Mouse (Mus musculus) midbrain, embryonic 12.5 days (tissue): Measurements from ENCODE around the gene Actn1. TPM values are rescaled to one million over a fixed set of nuclear protein-coding genes. Genes with fewer than 3 reads are reported as not detected.
A peak's percentile ranks its signal among the peaks of the same experiment; 100 is the strongest.

Source experiments
- ATAC-seq: fragments of 200-750 bp; cut with Nextera tagmentation; 2 replicates; pipeline ENCODE4 v1.8.0; 2017; ENCODE audit warnings: low read depth, moderate TSS enrichment, moderate library complexity; ENCODE audit not compliant: low FRiP score
- H3K27ac ChIP-seq: fragments of 300-500 bp; sonication (generic); replicated peaks from 2 replicates; pipeline ENCODE4 v1.5.1; 2016; ENCODE audit warnings: mild to moderate bottlenecking
- H3K27me3 ChIP-seq: fragments of 300-500 bp; sonication (generic); 2 replicates; pipeline ENCODE4 v1.6.1; 2016; ENCODE audit warnings: mild to moderate bottlenecking
- H3K36me3 ChIP-seq: fragments of 300-500 bp; sonication (generic); 2 replicates; pipeline ENCODE4 v1.6.1; 2016
- H3K4me1 ChIP-seq: fragments of 300-500 bp; sonication (generic); 2 replicates; pipeline ENCODE4 v1.6.1; 2016
- H3K4me2 ChIP-seq: fragments of 300-500 bp; sonication (generic); replicated peaks from 2 replicates; pipeline ENCODE4 v1.6.1; 2016; ENCODE audit warnings: mild to moderate bottlenecking, moderate library complexity
- H3K4me3 ChIP-seq: fragments of 300-500 bp; sonication (generic); 2 replicates; pipeline ENCODE4 v1.5.1; 2016; ENCODE audit warnings: mild to moderate bottlenecking
- H3K9ac ChIP-seq: fragments of 300-500 bp; sonication (generic); replicated peaks from 2 replicates; pipeline ENCODE4 v1.6.1; 2016; ENCODE audit warnings: mild to moderate bottlenecking, moderate library complexity
- H3K9me3 ChIP-seq: fragments of 300-500 bp; sonication (generic); 2 replicates; pipeline ENCODE4 v1.6.1; 2016; ENCODE audit warnings: mild to moderate bottlenecking
- WGBS: fragments of 180-500 bp; shearing (Covaris S2); methylation state at CpG from one replicate; pipeline ENCODE4 v1.1.7; 2016; 5-methylcytosine and 5-hydroxymethylcytosine counted together
- polyA plus RNA-seq: library from polyadenylated mRNA; unstranded; fragments of >200 nt; fragmentation: Nextera tagmentation; extraction: Ambion mirVana; gene quantifications from 2 replicates; pipeline ENCODE4 v1.2.1, GENCODE M21; 2016

The Actn1 gene
- polyA plus RNA-seq, 1 experiment from 2014 or later: 18.9 TPM

- Histone ChIP-seq H3K27ac (no peak overlapping the region), H3K4me3 (no peak overlapping the region)
- WGBS: 56% methylated on average over 19 of the region's 19 CpGs
These were observed 51.9 kb downstream of the Actn1 start for GRCm38 (mm10) chr12:80208126-80208820.

GRCm38 (mm10) chr12:80203284-80203683 is 56.9 kb downstream of the Actn1 start:
- no peak for ATAC-seq
- 79% methylated on average over 4 of the region's 4 CpGs for WGBS
- Histone ChIP-seq H3K4me1 (peaks cover 15% of the 10 kb centered on the region), H3K4me2 (no peak overlapping the region), H3K4me3 (no peak overlapping the region), H3K36me3 (0 out of 2 replicates have a peak, but pooled peaks cover 8% of the 10 kb centered on the region), H3K27me3 (no peaks in the 10 kb centered on the region), H3K9me3 (no peaks in the 10 kb centered on the region), H3K9ac (no peak overlapping the region), H3K27ac (no peak overlapping the region)

More at GRCm38 (mm10) chr12:80208126-80208820, 51.9 kb downstream of the Actn1 start:
- no peaks in the 10 kb centered on the region for H3K9me3 ChIP-seq
- H3K27me3 ChIP-seq: no peaks in the 10 kb centered on the region
- no peak for ATAC-seq
- H3K4me1 ChIP-seq: peaks cover 14% of the 10 kb centered on the region
- H3K9ac ChIP-seq: no peak overlapping the region
- 0 out of 2 replicates have a peak, but pooled peaks cover 8% of the 10 kb centered on the region for H3K36me3 ChIP-seq
- H3K4me2 ChIP-seq: no peak overlapping the region

GRCm38 (mm10) chr12:80199738-80200137 is 60.4 kb downstream of the Actn1 start:
- Histone ChIP-seq H3K9me3 (no peaks in the 10 kb centered on the region), H3K36me3 (peaks cover 16% of the 10 kb centered on the region; the same call in 1 of the 2 replicates), H3K4me3 (no peak overlapping the region), H3K27ac (no peak overlapping the region), H3K4me2 (no peak overlapping the region), H3K9ac (no peak overlapping the region), H3K27me3 (no peaks in the 10 kb centered on the region), H3K4me1 (peaks cover 15% of the 10 kb centered on the region)
- 68% methylated on average over 2 of the region's 2 CpGs for WGBS
- no peak for ATAC-seq

GRCm38 (mm10) chr12:80198487-80198886 is 61.7 kb downstream of the Actn1 start:
- Histone ChIP-seq H3K4me1 (peaks cover 8% of the 10 kb centered on the region; the same call in 1 of the 2 replicates), H3K27me3 (no peaks in the 10 kb centered on the region), H3K4me3 (no peak overlapping the region), H3K9me3 (no peaks in the 10 kb centered on the region), H3K27ac (no peak overlapping the region), H3K36me3 (peaks cover 8% of the 10 kb centered on the region; the same call in 1 of the 2 replicates), H3K9ac (no peak overlapping the region), H3K4me2 (no peak overlapping the region)
- WGBS: 26% methylated on average over 3 of the region's 3 CpGs
- ATAC-seq: no peak

- H3K4me2 ChIP-seq: no peak overlapping the region
- no peak overlapping the region for H3K27ac ChIP-seq
- no peak overlapping the region for H3K9ac ChIP-seq
- 80% methylated on average over 10 of the region's 10 CpGs for WGBS
- no peak overlapping the region for H3K4me3 ChIP-seq
- no peaks in the 10 kb centered on the region for H3K27me3 ChIP-seq
- no peaks in the 10 kb centered on the region for H3K4me1 ChIP-seq
- H3K9me3 ChIP-seq: no peaks in the 10 kb centered on the region
- ATAC-seq: no peak
- H3K36me3 ChIP-seq: peaks cover 10% of the 10 kb centered on the region
These were observed 62.8 kb downstream of the Actn1 start for GRCm38 (mm10) chr12:80197343-80197742.

GRCm38 (mm10) chr12:80191806-80192205 is 68.4 kb downstream of the Actn1 start:
- peaks cover 16% of the 10 kb centered on the region for H3K36me3 ChIP-seq
- WGBS: 88% methylated on average over 5 of the region's 5 CpGs

GRCm38 (mm10) chr12:80191371-80191770 is 68.8 kb downstream of the Actn1 start:
- no peak overlapping the region for H3K27ac ChIP-seq
- no peak overlapping the region for H3K9ac ChIP-seq
- H3K27me3 ChIP-seq: no peaks in the 10 kb centered on the region
- no peaks in the 10 kb centered on the region for H3K4me1 ChIP-seq
- no peaks in the 10 kb centered on the region for H3K9me3 ChIP-seq
- ATAC-seq: no peak
- H3K4me3 ChIP-seq: no peak overlapping the region
- WGBS: 87% methylated on average over 6 of the region's 6 CpGs
- H3K4me2 ChIP-seq: no peak overlapping the region
- H3K36me3 ChIP-seq: peaks cover 16% of the 10 kb centered on the region

More at GRCm38 (mm10) chr12:80191806-80192205, 68.4 kb downstream of the Actn1 start:
- no peak overlapping the region for H3K4me2 ChIP-seq
- H3K9me3 ChIP-seq: no peaks in the 10 kb centered on the region
- H3K27ac ChIP-seq: no peak overlapping the region
- no peaks in the 10 kb centered on the region for H3K4me1 ChIP-seq
- H3K4me3 ChIP-seq: no peak overlapping the region
- H3K27me3 ChIP-seq: no peaks in the 10 kb centered on the region
- H3K9ac ChIP-seq: no peak overlapping the region
- no peak for ATAC-seq

- 92% methylated on average over 10 of the region's 10 CpGs for WGBS
- no peaks in the 10 kb centered on the region for H3K9me3 ChIP-seq
- no peaks in the 10 kb centered on the region for H3K4me1 ChIP-seq
- no peak overlapping the region for H3K9ac ChIP-seq
- no peak overlapping the region for H3K4me2 ChIP-seq
- H3K27ac ChIP-seq: no peak overlapping the region
- ATAC-seq: no peak
- no peak overlapping the region for H3K4me3 ChIP-seq
- H3K27me3 ChIP-seq: no peaks in the 10 kb centered on the region
- peaks cover 16% of the 10 kb centered on the region for H3K36me3 ChIP-seq
These were observed 69.3 kb downstream of the Actn1 start for GRCm38 (mm10) chr12:80190915-80191314.

GRCm38 (mm10) chr12:80184041-80184440 is 76.1 kb downstream of the Actn1 start:
- ATAC-seq: no peak
- Histone ChIP-seq H3K4me2 (no peak overlapping the region), H3K9me3 (no peaks in the 10 kb centered on the region), H3K4me1 (no peaks in the 10 kb centered on the region), H3K36me3 (peaks cover 32% of the 10 kb centered on the region), H3K9ac (no peak overlapping the region), H3K4me3 (no peak overlapping the region), H3K27ac (no peak overlapping the region), H3K27me3 (no peaks in the 10 kb centered on the region)
- WGBS: 90% methylated on average over 5 of the region's 5 CpGs

GRCm38 (mm10) chr12:80181831-80182230 is 78.3 kb downstream of the Actn1 start:
- Histone ChIP-seq H3K4me2 (no peak overlapping the region), H3K36me3 (peaks cover 32% of the 10 kb centered on the region), H3K27ac (no peak overlapping the region), H3K4me1 (no peaks in the 10 kb centered on the region), H3K27me3 (no peaks in the 10 kb centered on the region), H3K4me3 (no peak overlapping the region), H3K9ac (no peak overlapping the region), H3K9me3 (no peaks in the 10 kb centered on the region)
- WGBS: 93% methylated on average over 2 of the region's 2 CpGs
- no peak for ATAC-seq

- 66% methylated on average over 10 of the region's 10 CpGs for WGBS
- Histone ChIP-seq H3K9ac (no peak overlapping the region), H3K36me3 (peaks cover 43% of the 10 kb centered on the region), H3K4me3 (no peak overlapping the region), H3K27ac (no peak overlapping the region), H3K27me3 (no peaks in the 10 kb centered on the region), H3K4me1 (no peaks in the 10 kb centered on the region), H3K4me2 (no peak overlapping the region), H3K9me3 (no peaks in the 10 kb centered on the region)
- ATAC-seq: no peak
These were observed 82.1 kb downstream of the Actn1 start for GRCm38 (mm10) chr12:80178035-80178434.

GRCm38 (mm10) chr12:80168736-80169135 is 91.4 kb downstream of the Actn1 start:
- peak; percentile 38; the same call in 1 of the 2 replicates for ATAC-seq
- H3K9ac ChIP-seq: no peak overlapping the region

More at GRCm38 (mm10) chr12:80168736-80169135, 91.4 kb downstream of the Actn1 start:
- H3K4me2 ChIP-seq: peak overlapping the region; percentile 42
- no peaks in the 10 kb centered on the region for H3K27me3 ChIP-seq
- H3K9me3 ChIP-seq: no peaks in the 10 kb centered on the region
- 63% methylated on average over 12 of the region's 12 CpGs for WGBS
- H3K4me3 ChIP-seq: peak overlapping the region; percentile 67
- H3K27ac ChIP-seq: no peak overlapping the region
- H3K36me3 ChIP-seq: peaks cover 36% of the 10 kb centered on the region
- H3K4me1 ChIP-seq: 0 out of 2 replicates have a peak, but pooled peaks cover 5% of the 10 kb centered on the region
